Comparison of ENCODE assay signal across 20 mouse cellular contexts in the genomic region with DNA sequence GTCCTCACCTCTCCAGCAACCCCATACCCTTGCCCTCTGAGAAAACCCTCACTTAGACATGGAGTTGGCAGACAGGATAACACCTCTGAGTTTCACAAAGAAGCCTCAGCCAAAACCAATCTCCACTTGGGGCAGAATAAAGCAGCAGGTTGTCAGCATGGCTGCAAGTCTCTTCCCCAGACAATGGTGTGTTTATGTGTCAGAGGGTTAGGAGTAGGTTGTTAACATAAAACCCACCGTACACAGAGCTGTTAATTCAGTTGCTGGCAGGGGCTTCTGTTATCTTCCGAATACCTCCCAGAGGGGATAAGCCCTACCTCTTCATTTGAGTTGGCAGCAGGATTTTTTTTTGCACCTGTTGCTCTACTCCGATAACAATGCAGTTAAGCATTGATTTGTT. TPM values are rescaled to one million over a fixed set of nuclear protein-coding genes. Genes with fewer than 3 reads are reported as not detected.
"Had no signal": no experiment of that assay in that cellular context is flagged by ENCODE, and none has a peak within 500 bp of the region (broad histone marks: within the 10 kb centered on the region; RNA-seq: fewer than 3 reads in every experiment).

No protein-coding gene starts in this region.

- H3K9me3 ChIP-seq: limb, embryonic 12.5 days; limb, embryonic 15.5 days; midbrain, embryonic 12.5 days had no signal

- H3K9ac ChIP-seq: limb, embryonic 12.5 days; limb, embryonic 15.5 days; liver, embryonic 14.5 days; liver, postnatal 0 days; lung, embryonic 14.5 days; midbrain, embryonic 12.5 days had no signal

- H3K27me3 ChIP-seq: limb, embryonic 15.5 days; midbrain, embryonic 12.5 days had no signal

- ATAC-seq: inflammation-experienced regulatory T-cells, adult 6 months; liver, postnatal 0 days; lung, postnatal 0 days; midbrain, embryonic 16.5 days had no signal

- DNase-seq: left cerebral cortex, postnatal 4 days; liver, postnatal 0 days; lung, embryonic 14.5 days; right cerebral cortex, adult 18-20 months; right cerebral cortex, postnatal 14 days; spleen, adult 18-20 months; thymus, postnatal 25 days had no signal

- H3K4me2 ChIP-seq: limb, embryonic 12.5 days; limb, embryonic 15.5 days; liver, embryonic 11.5 days; lung, embryonic 14.5 days; midbrain, embryonic 12.5 days had no signal

- H3K4me1 ChIP-seq: limb, embryonic 15.5 days had no signal

- H3K36me3 ChIP-seq: limb, embryonic 12.5 days; limb, embryonic 15.5 days; midbrain, embryonic 12.5 days had no signal

- H3K27ac ChIP-seq: limb, embryonic 12.5 days; limb, embryonic 15.5 days; liver, embryonic 14.5 days; macrophage; midbrain, embryonic 12.5 days had no signal

- H3K4me3 ChIP-seq: limb, embryonic 12.5 days; limb, embryonic 15.5 days; midbrain, embryonic 12.5 days had no signal

RNA-seq across cellular contexts. Expression of a gene that starts 9.9 kb away (rescaled TPM):
- total RNA-seq: layer of hippocampus, adult 18-20 months; layer of hippocampus, postnatal 14 days; left cerebral cortex, adult 8-10 months; left cerebral cortex, postnatal 4 days had no signal
- polyA plus RNA-seq: midbrain, embryonic 12.5 days; neural tube, embryonic 14.5 days had no signal
